Mouse (Mus musculus) heart, embryonic 12.5 days (tissue): ENCODE measurements at regions not wholly inside any gene's neighbourhood (a gene's known extent, or its start where the extent isn't known, plus 50 kb on each side); places are given as distances from the start of the nearest gene placed in this dataset.

Source experiments
- ATAC-seq: fragments of 200-750 bp; cut with Nextera tagmentation; 2 replicates; pipeline ENCODE4 v1.8.0; 2017; ENCODE audit warnings: moderate TSS enrichment, moderate library complexity; ENCODE audit not compliant: insufficient number of reproducible peaks, low FRiP score
- H3K27ac ChIP-seq: fragments of 300-500 bp; sonication (generic); 2 replicates; pipeline ENCODE4 v1.5.1; 2016; ENCODE audit warnings: mild to moderate bottlenecking, moderate library complexity; ENCODE audit not compliant: poor library complexity, severe bottlenecking
- H3K27me3 ChIP-seq: fragments of 300-500 bp; sonication (generic); replicated peaks from 2 replicates; pipeline ENCODE4 v1.6.1; 2016; ENCODE audit warnings: mild to moderate bottlenecking, moderate library complexity
- H3K36me3 ChIP-seq: fragments of 300-500 bp; sonication (generic); 2 replicates; pipeline ENCODE4 v1.6.1; 2016; ENCODE audit warnings: mild to moderate bottlenecking, moderate library complexity
- H3K4me1 ChIP-seq: fragments of 300-500 bp; sonication (generic); replicated peaks from 2 replicates; pipeline ENCODE4 v1.6.1; 2016; ENCODE audit warnings: mild to moderate bottlenecking
- H3K4me2 ChIP-seq: fragments of 300-500 bp; sonication (generic); 2 replicates; pipeline ENCODE4 v1.6.1; 2016; ENCODE audit warnings: mild to moderate bottlenecking, moderate library complexity
- H3K4me3 ChIP-seq: fragments of 300-500 bp; sonication (generic); 2 replicates; pipeline ENCODE4 v1.5.1; 2016; ENCODE audit warnings: mild to moderate bottlenecking
- H3K9ac ChIP-seq: fragments of 300-500 bp; sonication (generic); 2 replicates; pipeline ENCODE4 v1.6.1; 2016; ENCODE audit warnings: mild to moderate bottlenecking, moderate library complexity
- H3K9me3 ChIP-seq: fragments of 300-500 bp; sonication (generic); replicated peaks from 2 replicates; pipeline ENCODE4 v1.6.1; 2016; ENCODE audit warnings: mild to moderate bottlenecking, moderate library complexity
- WGBS: fragments of 180-500 bp; shearing (Covaris S2); methylation state at CpG from one replicate; pipeline ENCODE4 v1.1.7; 2016; 5-methylcytosine and 5-hydroxymethylcytosine counted together

GRCm38 (mm10) chr10:9165598-9165997, 279.7 kb upstream of the Sash1 start:
- no peaks in the 10 kb centered on the region for H3K4me1 ChIP-seq
- ATAC-seq, result no peak
- H3K27me3 ChIP-seq, result no peaks in the 10 kb centered on the region
- no peak overlapping the region for H3K4me2 ChIP-seq
- WGBS, result 83% methylated on average over 12 of the region's 12 CpGs
- no peak overlapping the region for H3K4me3 ChIP-seq
- H3K9me3 ChIP-seq, result peaks cover 9% of the 10 kb centered on the region; the same call in 1 of the 2 replicates
- H3K27ac ChIP-seq, result no peak overlapping the region
- no peak overlapping the region for H3K9ac ChIP-seq
- no peaks in the 10 kb centered on the region for H3K36me3 ChIP-seq

GRCm38 (mm10) chr10:9164333-9164732, 278.5 kb upstream of the Sash1 start:
- Histone ChIP-seq H3K9me3 (peaks cover 9% of the 10 kb centered on the region; the same call in 1 of the 2 replicates), H3K4me1 (no peaks in the 10 kb centered on the region), H3K9ac (no peak overlapping the region), H3K4me3 (no peak overlapping the region), H3K27me3 (no peaks in the 10 kb centered on the region), H3K4me2 (no peak overlapping the region), H3K27ac (no peak overlapping the region), H3K36me3 (no peaks in the 10 kb centered on the region)
- 81% methylated on average over 7 of the region's 7 CpGs for WGBS
- ATAC-seq, result no peak

GRCm38 (mm10) chr10:9161597-9161996, 275.7 kb upstream of the Sash1 start:
- Histone ChIP-seq H3K9me3 (no peaks in the 10 kb centered on the region), H3K9ac (no peak overlapping the region), H3K4me2 (no peak overlapping the region), H3K4me1 (no peaks in the 10 kb centered on the region), H3K4me3 (no peak overlapping the region), H3K36me3 (no peaks in the 10 kb centered on the region), H3K27me3 (no peaks in the 10 kb centered on the region), H3K27ac (no peak overlapping the region)
- 92% methylated on average over 7 of the region's 7 CpGs for WGBS
- no peak for ATAC-seq

GRCm38 (mm10) chr10:9157299-9158215, 271.7 kb upstream of the Sash1 start:
- no peaks in the 10 kb centered on the region for H3K27me3 ChIP-seq
- no peak for ATAC-seq
- no peak overlapping the region for H3K27ac ChIP-seq
- 53% methylated on average over 10 of the region's 10 CpGs for WGBS
- H3K4me3 ChIP-seq, result no peak overlapping the region
- no peak overlapping the region for H3K9ac ChIP-seq
- H3K4me1 ChIP-seq, result no peaks in the 10 kb centered on the region
- H3K36me3 ChIP-seq, result no peaks in the 10 kb centered on the region
- no peaks in the 10 kb centered on the region for H3K9me3 ChIP-seq
- H3K4me2 ChIP-seq, result no peak overlapping the region

- Histone ChIP-seq H3K27me3 (no peaks in the 10 kb centered on the region), H3K9ac (no peak overlapping the region), H3K4me1 (no peaks in the 10 kb centered on the region), H3K4me2 (no peak overlapping the region), H3K36me3 (no peaks in the 10 kb centered on the region), H3K9me3 (no peaks in the 10 kb centered on the region), H3K4me3 (no peak overlapping the region), H3K27ac (no peak overlapping the region)
- ATAC-seq, result no peak
- WGBS, result 70% methylated on average over 2 of the region's 2 CpGs
Measured at GRCm38 (mm10) chr10:9136099-9136498, 250.2 kb upstream of the Sash1 start.

- no peak overlapping the region for H3K4me2 ChIP-seq
- H3K27me3 ChIP-seq, result no peaks in the 10 kb centered on the region
- ATAC-seq, result no peak
- no peaks in the 10 kb centered on the region for H3K4me1 ChIP-seq
- 68% methylated on average over 9 of the region's 9 CpGs for WGBS
- no peak overlapping the region for H3K4me3 ChIP-seq
- no peak overlapping the region for H3K27ac ChIP-seq
- no peak overlapping the region for H3K9ac ChIP-seq
- no peaks in the 10 kb centered on the region for H3K9me3 ChIP-seq
- H3K36me3 ChIP-seq, result no peaks in the 10 kb centered on the region
Measured at GRCm38 (mm10) chr10:9134293-9135021, 248.6 kb upstream of the Sash1 start.

- no peak overlapping the region for H3K4me2 ChIP-seq
- H3K4me3 ChIP-seq, result no peak overlapping the region
- H3K4me1 ChIP-seq, result no peaks in the 10 kb centered on the region
- H3K27ac ChIP-seq, result no peak overlapping the region
- no peak for ATAC-seq
- no peaks in the 10 kb centered on the region for H3K27me3 ChIP-seq
- no peaks in the 10 kb centered on the region for H3K9me3 ChIP-seq
- no peak overlapping the region for H3K9ac ChIP-seq
- WGBS, result 45% methylated on average over 2 of the region's 2 CpGs
- no peaks in the 10 kb centered on the region for H3K36me3 ChIP-seq
Measured at GRCm38 (mm10) chr10:9130061-9130460, 244.2 kb upstream of the Sash1 start.

GRCm38 (mm10) chr10:9119249-9119648, 233.4 kb upstream of the Sash1 start:
- Histone ChIP-seq H3K4me2 (no peak overlapping the region), H3K4me1 (no peaks in the 10 kb centered on the region), H3K27ac (no peak overlapping the region), H3K4me3 (no peak overlapping the region), H3K27me3 (no peaks in the 10 kb centered on the region), H3K36me3 (no peaks in the 10 kb centered on the region), H3K9ac (no peak overlapping the region), H3K9me3 (no peaks in the 10 kb centered on the region)
- 43% methylated on average over 4 of the region's 4 CpGs for WGBS
- ATAC-seq, result no peak

GRCm38 (mm10) chr10:9117648-9118551, 232.0 kb upstream of the Sash1 start:
- H3K4me2 ChIP-seq, result peak overlapping the region; percentile 60
- no peaks in the 10 kb centered on the region for H3K4me1 ChIP-seq
- no peaks in the 10 kb centered on the region for H3K9me3 ChIP-seq
- H3K27me3 ChIP-seq, result no peaks in the 10 kb centered on the region
- ATAC-seq, result no peak
- no peaks in the 10 kb centered on the region for H3K36me3 ChIP-seq
- WGBS, result 25% methylated on average over 14 of the region's 14 CpGs
- peak overlapping the region; percentile 36 for H3K4me3 ChIP-seq
- no peak overlapping the region for H3K27ac ChIP-seq
- H3K9ac ChIP-seq, result no peak overlapping the region

- WGBS, result 87% methylated on average over 7 of the region's 7 CpGs
- Histone ChIP-seq H3K4me2 (peak overlapping the region; percentile 60), H3K27me3 (no peaks in the 10 kb centered on the region), H3K9ac (no peak overlapping the region), H3K4me3 (no peak overlapping the region), H3K27ac (no peak overlapping the region), H3K4me1 (no peaks in the 10 kb centered on the region), H3K36me3 (no peaks in the 10 kb centered on the region), H3K9me3 (no peaks in the 10 kb centered on the region)
- ATAC-seq, result no peak
Measured at GRCm38 (mm10) chr10:9117134-9117533, 231.3 kb upstream of the Sash1 start.

- no peak overlapping the region for H3K9ac ChIP-seq
- no peak overlapping the region for H3K4me3 ChIP-seq
- H3K27ac ChIP-seq, result no peak overlapping the region
- 76% methylated on average over 5 of the region's 5 CpGs for WGBS
- H3K27me3 ChIP-seq, result no peaks in the 10 kb centered on the region
- no peaks in the 10 kb centered on the region for H3K4me1 ChIP-seq
- no peak for ATAC-seq
- no peaks in the 10 kb centered on the region for H3K36me3 ChIP-seq
- H3K9me3 ChIP-seq, result peaks cover 7% of the 10 kb centered on the region; the same call in 1 of the 2 replicates
- no peak overlapping the region for H3K4me2 ChIP-seq
Measured at GRCm38 (mm10) chr10:9113706-9114105, 227.8 kb upstream of the Sash1 start.
